Mouse (Mus musculus): ENCODE data around the gene Kank1. TPM values are rescaled to one million over a fixed set of nuclear protein-coding genes. Genes with fewer than 3 reads are reported as not detected.

Kank1 gene
- polyA plus RNA-seq, 1 experiment: 30.6 TPM

GRCm38 (mm10) chr19:25392135-25392534 lies 155.4 kb downstream of the Kank1 start:
- no peak overlapping the region for H3K4me3 ChIP-seq (ENCODE audit: insufficient read depth, low read length)
- no peak for TF ChIP-seq CTCF (IDR thresholded peaks at IDR 0.05; ENCODE audit: borderline replicate concordance, insufficient read depth, low read length)
- no peak for TF ChIP-seq POLR2A (IDR thresholded peaks at IDR 0.05; ENCODE audit: low read depth, low read length)
- H3K27ac ChIP-seq (ENCODE audit: insufficient read depth, low read length): no peak overlapping the region
- H3K4me1 ChIP-seq (ENCODE audit: control insufficient read depth, insufficient read depth, low read length): no peaks in the 10 kb centered on the region

DNA sequence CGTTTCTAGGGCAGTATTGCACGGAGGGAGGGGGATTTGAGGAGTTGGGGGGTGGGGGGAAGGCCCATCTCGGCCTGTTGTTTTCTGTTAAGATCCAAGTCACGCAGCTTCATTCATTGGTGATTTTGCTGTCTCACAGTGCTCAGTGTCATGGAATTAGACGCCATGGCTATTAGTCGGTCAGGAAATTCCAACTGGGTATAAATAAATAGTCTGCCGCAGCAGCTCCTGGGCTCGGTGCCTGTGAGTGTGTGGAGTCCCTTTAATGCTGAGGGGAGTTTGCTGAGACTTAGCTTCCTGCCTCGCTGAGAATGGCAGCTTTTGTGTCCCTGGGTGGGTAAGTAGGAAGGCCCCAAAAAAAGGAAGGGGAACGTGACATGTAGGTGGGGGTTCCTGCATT lies 158.3 kb downstream of the Kank1 start:
- TF ChIP-seq POLR2A (IDR thresholded peaks at IDR 0.05; ENCODE audit: low read depth, low read length) (peak; percentile 32; the same call in 1 of the 2 replicates), CTCF (IDR thresholded peaks at IDR 0.05; ENCODE audit: borderline replicate concordance, insufficient read depth, low read length) (no peak)
- no peak overlapping the region for H3K4me3 ChIP-seq (ENCODE audit: insufficient read depth, low read length)
- peak overlapping the region; percentile 90 for H3K27ac ChIP-seq (ENCODE audit: insufficient read depth, low read length)
- H3K4me1 ChIP-seq (ENCODE audit: control insufficient read depth, insufficient read depth, low read length): peaks cover 7% of the 10 kb centered on the region; the same call in 1 of the 2 replicates

DNA sequence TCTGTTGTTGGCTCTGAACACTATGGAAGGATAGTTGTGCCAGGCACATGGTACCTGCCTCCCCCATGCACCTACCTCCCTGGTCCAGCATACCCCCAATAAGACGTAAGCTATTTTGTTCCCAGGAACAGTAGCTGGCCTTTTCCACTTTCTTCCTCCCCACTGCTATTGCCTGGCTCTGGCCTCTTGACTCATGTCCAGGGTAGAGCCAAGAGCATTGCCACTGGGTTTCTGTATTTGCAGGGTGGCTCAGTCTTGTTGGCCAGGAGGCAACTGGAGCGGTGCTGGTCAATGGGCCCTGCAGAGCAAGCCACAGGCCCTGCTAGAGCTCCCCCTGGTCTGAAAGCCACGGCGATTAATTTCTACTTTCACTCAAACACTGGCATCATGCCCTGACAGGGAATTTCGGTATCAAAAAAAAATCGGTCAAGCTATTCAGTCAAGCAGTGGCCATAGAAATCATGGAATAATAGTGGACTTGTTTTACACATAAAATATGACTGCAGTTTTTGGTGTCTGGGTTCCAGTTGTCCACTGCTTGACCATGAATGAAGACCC lies 160.0 kb downstream of the Kank1 start:
- TF ChIP-seq CTCF (IDR thresholded peaks at IDR 0.05; ENCODE audit: borderline replicate concordance, insufficient read depth, low read length) (no peak), POLR2A (IDR thresholded peaks at IDR 0.05; ENCODE audit: low read depth, low read length) (no peak)
- H3K4me3 ChIP-seq (ENCODE audit: insufficient read depth, low read length): no peak overlapping the region
- H3K27ac ChIP-seq (ENCODE audit: insufficient read depth, low read length): no peak overlapping the region
- peaks cover 19% of the 10 kb centered on the region for H3K4me1 ChIP-seq (ENCODE audit: control insufficient read depth, insufficient read depth, low read length)

DNA sequence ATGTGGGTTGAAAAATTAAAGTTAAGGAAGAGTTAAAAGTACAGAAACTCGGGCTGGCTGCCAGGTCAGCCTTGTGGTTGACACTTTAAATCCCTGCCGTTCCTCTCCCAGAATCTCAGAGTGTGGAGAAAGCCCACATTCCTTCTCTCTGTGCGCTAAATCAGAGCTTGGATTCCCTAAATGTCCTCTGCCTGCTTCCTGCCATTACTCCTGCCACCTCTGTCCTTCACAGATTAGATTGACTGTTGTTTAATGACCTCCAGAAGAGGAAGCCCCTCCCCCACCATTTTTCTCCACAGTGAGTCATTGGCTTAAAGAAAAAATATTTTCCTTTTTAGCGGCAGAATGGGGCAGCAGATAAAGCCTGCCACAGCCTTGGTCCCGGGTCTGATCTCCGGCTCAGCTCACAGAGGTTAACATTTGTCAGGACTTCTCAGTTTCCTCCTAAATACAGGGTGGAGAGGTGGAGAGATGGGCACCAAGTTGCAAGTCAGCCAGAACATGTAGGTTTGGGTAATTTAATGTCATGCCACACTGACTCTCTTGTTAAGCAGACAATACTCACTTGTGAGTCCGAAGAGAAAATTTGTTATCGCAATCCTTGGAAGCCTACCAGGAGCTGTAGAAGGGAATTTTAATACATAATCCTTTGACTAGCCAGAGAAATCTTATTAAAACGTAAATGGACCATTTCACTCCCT lies 162.9 kb downstream of the Kank1 start:
- no peak for TF ChIP-seq CTCF (IDR thresholded peaks at IDR 0.05; ENCODE audit: borderline replicate concordance, insufficient read depth, low read length)
- TF ChIP-seq POLR2A (IDR thresholded peaks at IDR 0.05; ENCODE audit: low read depth, low read length): peak; percentile 29; the same call in 1 of the 2 replicates
- H3K4me3 ChIP-seq (ENCODE audit: insufficient read depth, low read length): no peak overlapping the region
- H3K27ac ChIP-seq (ENCODE audit: insufficient read depth, low read length): peak overlapping the region; percentile 88
- H3K4me1 ChIP-seq (ENCODE audit: control insufficient read depth, insufficient read depth, low read length): peaks cover 19% of the 10 kb centered on the region

DNA sequence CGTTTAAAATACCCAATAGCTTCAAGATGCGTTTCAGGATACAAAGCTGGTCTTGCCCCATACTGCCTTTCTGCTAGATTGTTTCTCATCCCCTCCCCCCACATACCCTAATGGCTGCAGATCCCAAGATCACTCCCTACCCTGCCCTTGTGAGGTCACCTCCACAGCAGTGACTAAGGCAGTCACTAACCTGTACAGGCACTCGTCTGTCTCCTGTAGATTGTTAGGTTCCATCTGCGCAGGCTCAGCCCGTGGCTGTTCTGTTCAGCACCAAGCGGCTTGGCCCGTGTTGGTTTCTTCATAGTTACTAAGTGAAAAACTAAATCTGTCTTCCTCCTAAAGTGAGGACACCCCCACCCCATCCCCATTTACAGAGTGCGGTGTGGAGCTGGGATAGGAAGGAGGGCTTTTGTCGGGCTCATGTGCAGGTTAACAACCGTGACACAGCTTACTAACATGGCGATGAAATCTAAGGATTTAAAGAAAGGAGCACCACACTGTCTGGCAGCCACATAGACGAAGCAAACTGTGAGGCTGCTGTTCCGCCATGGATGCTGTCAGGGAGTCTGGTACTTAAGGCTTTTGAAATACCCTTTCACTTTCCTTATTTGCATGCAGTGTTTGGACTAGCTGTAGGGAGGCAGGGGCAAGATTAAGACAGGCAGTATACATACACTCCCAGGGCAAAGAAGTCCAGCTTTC lies 163.6 kb downstream of the Kank1 start:
- peak overlapping the region; percentile 88 for H3K27ac ChIP-seq (ENCODE audit: insufficient read depth, low read length)
- TF ChIP-seq CTCF (IDR thresholded peaks at IDR 0.05; ENCODE audit: borderline replicate concordance, insufficient read depth, low read length) (no peak), POLR2A (IDR thresholded peaks at IDR 0.05; ENCODE audit: low read depth, low read length) (no peak)
- no peak overlapping the region for H3K4me3 ChIP-seq (ENCODE audit: insufficient read depth, low read length)
- peaks cover 19% of the 10 kb centered on the region for H3K4me1 ChIP-seq (ENCODE audit: control insufficient read depth, insufficient read depth, low read length)

DNA sequence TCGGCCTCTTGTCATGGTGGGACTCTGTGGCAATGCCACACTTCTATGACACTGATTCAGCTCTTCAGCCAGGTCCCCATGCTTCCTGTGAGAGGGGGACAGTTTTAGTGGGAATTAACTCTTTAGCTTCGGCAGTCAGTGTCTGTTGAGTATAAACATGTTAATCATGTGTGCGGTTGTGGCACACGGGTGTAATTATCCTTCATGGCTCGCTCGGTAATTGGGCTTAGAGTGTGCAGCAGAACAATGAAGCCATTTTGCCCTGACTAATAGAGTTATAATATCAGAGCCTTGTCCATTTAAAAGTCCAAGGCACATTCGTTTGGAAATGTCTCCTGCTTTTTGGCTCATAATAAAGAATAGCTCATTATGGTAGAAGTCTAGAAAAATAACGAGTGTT lies 164.7 kb downstream of the Kank1 start:
- Histone ChIP-seq H3K4me1 (ENCODE audit: control insufficient read depth, insufficient read depth, low read length) (peaks cover 19% of the 10 kb centered on the region), H3K27ac (ENCODE audit: insufficient read depth, low read length) (no peak overlapping the region), H3K4me3 (ENCODE audit: insufficient read depth, low read length) (no peak overlapping the region)
- TF ChIP-seq POLR2A (IDR thresholded peaks at IDR 0.05; ENCODE audit: low read depth, low read length) (no peak), CTCF (IDR thresholded peaks at IDR 0.05; ENCODE audit: borderline replicate concordance, insufficient read depth, low read length) (no peak)

DNA sequence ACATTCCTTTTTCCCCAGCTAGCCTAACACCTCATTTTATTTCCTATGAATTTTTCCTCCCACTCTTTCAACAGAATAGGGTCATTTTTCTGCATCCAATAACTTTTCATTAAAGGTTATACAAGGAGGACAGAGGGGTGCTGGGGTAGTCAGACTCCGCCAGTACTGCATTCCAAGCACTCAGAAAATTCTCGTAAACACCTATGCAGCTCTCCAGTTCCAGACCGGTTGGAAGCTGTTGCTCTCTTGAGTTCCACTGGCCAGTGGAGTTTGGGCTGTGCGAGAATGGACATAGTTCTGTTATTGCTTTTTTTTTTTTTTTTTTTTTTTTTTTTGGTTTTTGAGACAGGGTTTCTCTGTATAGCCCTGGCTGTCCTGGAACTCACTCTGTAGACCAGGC lies 167.4 kb downstream of the Kank1 start:
- H3K4me3 ChIP-seq (ENCODE audit: insufficient read depth, low read length): no peak overlapping the region
- TF ChIP-seq POLR2A (IDR thresholded peaks at IDR 0.05; ENCODE audit: low read depth, low read length): no peak
- no peak for TF ChIP-seq CTCF (IDR thresholded peaks at IDR 0.05; ENCODE audit: borderline replicate concordance, insufficient read depth, low read length)
- no peak overlapping the region for H3K27ac ChIP-seq (ENCODE audit: insufficient read depth, low read length)
- peaks cover 20% of the 10 kb centered on the region for H3K4me1 ChIP-seq (ENCODE audit: control insufficient read depth, insufficient read depth, low read length)

- H3K4me3 ChIP-seq (ENCODE audit: insufficient read depth, low read length): peak overlapping the region; percentile 52
- TF ChIP-seq POLR2A (IDR thresholded peaks at IDR 0.05; ENCODE audit: low read depth, low read length): no peak
- peak overlapping the region; percentile 55 for H3K27ac ChIP-seq (ENCODE audit: insufficient read depth, low read length)
- H3K4me1 ChIP-seq (ENCODE audit: control insufficient read depth, insufficient read depth, low read length): peaks cover 6% of the 10 kb centered on the region; the same call in 1 of the 2 replicates
These were observed 169.2 kb downstream of the Kank1 start for GRCm38 (mm10) chr19:25405987-25406386.

- peak overlapping the region; percentile 55 for H3K27ac ChIP-seq (ENCODE audit: insufficient read depth, low read length)
- peak overlapping the region; percentile 52 for H3K4me3 ChIP-seq (ENCODE audit: insufficient read depth, low read length)
- peak; percentile 73 for TF ChIP-seq POLR2A (IDR thresholded peaks at IDR 0.05; ENCODE audit: low read depth, low read length)
- TF ChIP-seq CTCF (IDR thresholded peaks at IDR 0.05; ENCODE audit: borderline replicate concordance, insufficient read depth, low read length): no peak
- peaks cover 2% of the 10 kb centered on the region; the same call in 1 of the 2 replicates for H3K4me1 ChIP-seq (ENCODE audit: control insufficient read depth, insufficient read depth, low read length)
These were observed 169.9 kb downstream of the Kank1 start for GRCm38 (mm10) chr19:25406481-25407184.

All from embryonic fibroblast, embryonic 13.5 days (primary cell).